Mouse (Mus musculus) 3134 (cell line): ENCODE data around the gene Cdh9.

Experiments used
- DNase-seq: peaks from one replicate; pipeline ENCODE4 v3.0.0-alpha.2; 2011; ENCODE audit warnings: low spot score; ENCODE audit not compliant: insufficient read length; ENCODE audit errors: extremely low read depth

Gene Cdh9

GRCm38 (mm10) chr15:16728470-16729011, at the start of gene Cdh9:
TSS of gene Cdh9 (plus strand) at chr15:16728756.
- no peak for DNase-seq

DNA sequence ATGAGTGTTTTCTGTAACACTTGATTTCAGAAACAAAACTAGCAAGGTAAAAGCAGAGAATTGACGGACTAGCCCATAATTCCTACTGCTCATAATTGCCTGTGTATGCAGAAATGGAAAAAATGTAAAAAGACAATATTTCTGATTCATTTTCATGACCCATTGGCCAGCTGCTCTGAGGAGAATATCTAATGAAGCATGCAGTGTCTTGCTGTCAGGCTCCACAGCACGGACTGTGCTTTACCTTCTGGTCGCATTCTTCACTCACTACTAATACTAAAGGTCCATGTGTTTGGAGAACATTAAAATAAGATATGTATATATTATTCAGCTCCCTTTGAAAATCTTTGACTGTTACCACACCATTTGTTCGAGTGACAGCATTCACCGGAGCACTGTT, 49.5 kb upstream of the Cdh9 start:
- DNase-seq = no peak

GRCm38 (mm10) chr15:16699821-16700220, 28.7 kb upstream of the Cdh9 start:
- DNase-seq = no peak

DNA sequence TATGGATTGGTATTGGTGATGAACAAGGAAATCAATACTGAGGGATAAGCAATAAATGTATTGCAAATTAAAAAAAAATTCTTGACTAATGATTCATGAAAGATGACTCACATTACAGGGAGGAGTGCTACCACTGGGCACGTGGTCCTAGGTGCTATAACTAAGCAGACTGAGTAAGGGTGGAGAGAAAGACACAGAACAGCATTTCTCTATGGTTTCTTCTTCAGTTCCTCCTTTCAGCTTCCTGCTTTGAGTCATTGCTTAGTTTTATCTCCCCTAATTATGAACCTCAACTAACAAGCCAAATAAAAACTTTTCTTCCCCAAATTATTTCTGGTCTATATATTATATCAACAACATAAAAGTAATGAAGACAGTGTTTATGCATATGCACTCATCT, 26.2 kb upstream of the Cdh9 start:
- no peak for DNase-seq

DNA sequence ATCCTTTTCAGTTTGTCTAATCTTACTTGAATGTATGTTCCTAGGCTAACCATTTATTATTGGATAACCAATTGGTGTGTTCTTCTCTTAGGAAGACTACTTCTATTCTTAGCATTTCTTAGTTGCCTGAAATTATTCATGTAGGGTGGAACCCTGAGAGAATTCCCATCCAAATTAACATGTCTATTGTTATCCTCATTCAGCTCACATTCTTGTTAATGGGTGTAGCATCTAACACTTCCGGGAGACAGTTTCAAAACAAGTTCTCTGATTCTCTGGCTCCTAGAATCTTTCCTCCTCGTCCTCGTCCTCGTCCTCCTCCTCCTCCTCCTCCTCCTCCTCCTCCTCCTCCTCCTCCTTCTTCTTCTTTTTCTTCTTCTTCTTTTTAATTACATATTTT, 10.5 kb downstream of the Cdh9 start:
- DNase-seq = no peak

DNA sequence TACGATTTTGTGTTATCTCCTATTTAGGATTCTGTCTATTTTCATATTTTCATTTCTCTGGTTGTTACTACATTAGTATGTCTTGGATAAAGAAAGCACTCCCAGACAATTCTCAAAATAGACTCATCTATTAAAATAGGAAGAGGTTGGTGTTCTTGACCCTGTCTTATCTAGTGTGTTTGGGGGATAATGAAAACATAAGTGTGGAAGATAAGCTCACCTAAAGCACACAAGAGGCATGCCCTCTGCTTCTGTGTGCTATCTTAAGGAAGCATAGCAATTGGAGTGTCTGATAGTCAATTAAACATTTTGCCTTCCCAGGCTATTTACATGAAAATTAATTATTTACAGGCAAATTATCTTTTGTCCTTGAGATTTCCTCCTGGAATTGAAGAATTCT, 18.1 kb downstream of the Cdh9 start:
- no peak for DNase-seq

DNA sequence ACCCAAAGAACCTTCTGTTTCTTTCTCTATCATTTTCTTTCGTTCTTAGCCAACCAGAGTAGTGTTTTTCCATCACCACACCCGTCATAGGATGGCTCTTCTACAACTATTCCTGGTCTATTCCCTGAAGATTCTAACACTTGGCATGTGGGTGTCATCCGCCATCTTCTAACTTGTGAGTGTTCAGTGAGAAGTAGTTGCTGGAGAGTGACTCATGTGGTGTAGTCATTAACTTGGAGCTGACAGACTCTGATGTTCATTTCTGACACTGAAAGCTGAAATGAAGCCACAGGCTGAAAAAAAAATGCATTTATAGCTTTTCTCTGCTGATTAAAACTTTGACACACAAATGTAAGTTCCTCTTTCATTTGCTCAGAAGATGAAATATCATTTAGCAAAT, 34.7 kb downstream of the Cdh9 start:
- DNase-seq = no peak

- DNase-seq = no peak
Measured at GRCm38 (mm10) chr15:16784575-16784974, 56.0 kb downstream of the Cdh9 start.

DNA sequence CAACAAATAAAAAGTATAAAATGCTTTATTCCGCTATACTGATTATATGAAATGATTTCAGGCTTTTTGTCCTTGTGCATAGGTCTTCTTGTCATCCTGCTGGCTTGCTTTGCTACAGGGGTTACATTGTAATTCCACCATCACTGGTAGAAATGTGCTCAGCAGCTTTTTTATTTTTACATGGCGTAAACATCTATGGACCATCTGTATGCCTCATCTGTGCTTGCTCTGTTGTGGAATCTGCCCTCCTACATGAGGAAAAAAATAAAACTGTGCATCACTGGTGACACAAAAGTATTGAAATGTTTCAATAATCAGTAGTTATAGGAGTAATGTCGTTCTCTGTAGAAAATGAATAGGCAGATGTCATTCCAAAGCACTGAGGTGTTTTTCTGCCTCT, 64.3 kb downstream of the Cdh9 start:
- DNase-seq = no peak

- DNase-seq = no peak
Measured at GRCm38 (mm10) chr15:16801302-16801701, 72.7 kb downstream of the Cdh9 start.

- DNase-seq = no peak
Measured at GRCm38 (mm10) chr15:16810787-16811186, 82.2 kb downstream of the Cdh9 start.

DNA sequence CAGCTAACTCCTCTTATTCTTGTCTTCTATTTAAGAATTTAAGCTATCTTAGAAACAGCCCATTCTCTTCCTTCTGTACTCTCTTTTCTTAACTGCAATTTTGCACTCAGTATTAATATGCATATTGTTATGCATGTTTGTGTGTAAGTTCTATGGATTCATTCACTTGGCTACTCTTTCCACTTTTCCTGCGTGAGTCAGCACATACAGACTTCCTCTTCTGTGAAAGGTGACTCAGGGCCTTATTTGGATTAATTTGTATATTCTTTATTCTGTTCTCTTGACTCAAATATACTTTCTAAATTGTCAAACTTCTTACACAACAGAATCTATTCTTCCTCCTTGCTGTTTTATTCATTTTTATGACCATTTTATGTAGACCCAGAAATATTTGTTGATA, 85.5 kb downstream of the Cdh9 start:
- no peak for DNase-seq

DNA sequence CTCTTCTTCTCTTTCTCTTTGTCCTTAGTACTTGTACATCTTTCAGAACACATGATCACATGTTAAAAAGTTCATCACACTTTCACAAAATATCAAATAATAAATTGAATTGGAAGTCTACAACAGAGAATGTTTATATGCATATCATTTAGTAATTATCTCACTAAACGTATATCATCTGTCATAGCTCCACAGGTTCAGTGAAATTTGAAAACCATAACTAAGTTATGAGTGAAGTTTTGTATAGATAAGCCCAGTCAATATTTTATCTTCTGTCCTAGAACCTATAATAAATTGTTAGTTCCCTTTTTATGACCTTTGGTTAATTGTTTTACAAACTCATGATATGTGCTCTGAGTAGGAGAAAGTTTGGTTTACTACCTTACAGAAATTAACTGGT, 106.2 kb downstream of the Cdh9 start:
- no peak for DNase-seq

DNA sequence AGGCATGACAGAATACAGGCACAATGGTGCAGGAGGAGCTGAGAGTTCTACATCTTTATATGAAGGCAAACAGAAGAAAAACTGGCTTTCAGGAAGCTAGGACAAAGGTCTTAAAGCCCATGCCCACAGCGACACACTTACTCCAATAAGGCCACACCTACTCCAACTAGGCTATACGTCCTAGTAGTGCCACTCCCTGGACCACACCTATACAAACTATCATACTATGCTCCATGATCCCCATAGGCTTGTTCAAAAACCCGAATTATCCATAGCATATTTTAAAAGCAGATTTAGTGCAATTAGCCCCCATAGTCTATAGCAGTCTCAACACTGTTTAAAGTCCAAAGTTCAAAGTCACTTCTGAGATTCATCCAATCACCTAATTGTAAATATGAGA, 154.0 kb downstream of the Cdh9 start:
- no peak for DNase-seq

DNA sequence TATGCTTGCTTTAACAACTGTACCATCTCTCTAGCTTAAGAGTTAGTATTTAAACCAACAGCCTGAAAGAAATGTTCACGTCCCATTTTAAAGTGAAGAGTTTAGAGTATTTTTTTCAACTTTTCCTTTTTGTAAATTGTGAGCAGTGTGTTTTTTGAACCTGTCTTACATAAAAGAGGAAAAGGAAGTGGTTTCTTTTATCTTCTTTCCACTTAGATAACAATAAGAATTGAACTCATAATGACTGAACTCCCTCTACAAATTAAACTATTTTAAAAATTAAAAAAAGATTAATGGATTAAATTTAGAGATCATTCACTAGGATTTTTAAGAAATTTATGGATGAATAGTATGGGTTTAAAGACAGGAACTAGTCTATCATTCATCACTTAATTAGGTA, 168.1 kb downstream of the Cdh9 start:
- no peak for DNase-seq
